Mouse (Mus musculus) stomach, postnatal 0 days (tissue): ENCODE data around the gene Me3. TPM values are rescaled to one million over a fixed set of nuclear protein-coding genes. Genes with fewer than 3 reads are reported as not detected.

Experiments
- ATAC-seq: fragments of 200-750 bp; cut with Nextera tagmentation; 2 replicates; pipeline ENCODE4 v1.8.0; 2017; ENCODE audit not compliant: low FRiP score, low TSS enrichment
- DNase-seq: peaks from one replicate; pipeline ENCODE4 v3.0.0-alpha.2; 2016; ENCODE audit warnings: low spot score
- H3K27ac ChIP-seq: fragments of 300-500 bp; sonication (generic); replicated peaks from 2 replicates; pipeline ENCODE4 v1.5.1; 2014; ENCODE audit warnings: mild to moderate bottlenecking, control low read depth
- H3K27me3 ChIP-seq: fragments of 300-500 bp; sonication (generic); 2 replicates; pipeline ENCODE4 v1.6.1; 2014; ENCODE audit warnings: low read length; ENCODE audit not compliant: control insufficient read depth, insufficient read depth
- H3K36me3 ChIP-seq: fragments of 300-500 bp; sonication (generic); 2 replicates; pipeline ENCODE4 v1.6.1; 2014; ENCODE audit warnings: low read length, mixed read lengths; ENCODE audit not compliant: control insufficient read depth, insufficient read depth
- H3K4me1 ChIP-seq: fragments of 300-500 bp; sonication (generic); replicated peaks from 2 replicates; pipeline ENCODE4 v1.6.1; 2014; ENCODE audit warnings: antibody characterized with exemption; ENCODE audit not compliant: control insufficient read depth, insufficient read depth
- H3K4me2 ChIP-seq: fragments of 300-500 bp; sonication (generic); replicated peaks from 2 replicates; pipeline ENCODE4 v1.6.1; 2014; ENCODE audit warnings: low read depth, mild to moderate bottlenecking, control low read depth, moderate library complexity
- H3K4me3 ChIP-seq: fragments of 300-500 bp; sonication (generic); 2 replicates; pipeline ENCODE4 v1.5.1; 2014; ENCODE audit warnings: low read depth, low read length, control low read depth
- H3K9ac ChIP-seq: fragments of 300-500 bp; sonication (generic); 2 replicates; pipeline ENCODE4 v1.6.1; 2014; ENCODE audit warnings: mild to moderate bottlenecking, low read length, control low read depth, mixed read lengths
- H3K9me3 ChIP-seq: fragments of 300-500 bp; sonication (generic); 2 replicates; pipeline ENCODE4 v1.6.1; 2016; ENCODE audit warnings: low read length; ENCODE audit not compliant: control insufficient read depth
- CTCF ChIP-seq: IDR thresholded peaks from 2 replicates; pipeline ENCODE4 v1.5.1; 2016; ENCODE audit warnings: antibody characterized with exemption, low read depth, mild to moderate bottlenecking, moderate library complexity
- EP300 ChIP-seq: optimal IDR thresholded peaks from 2 replicates; pipeline ENCODE3; 2016; ENCODE audit warnings: antibody characterized with exemption
- WGBS: fragments of 180-500 bp; shearing (Covaris S2); extraction: QIAGEN DNeasy Blood & Tissue Kit; methylation state at CpG from one replicate; pipeline ENCODE4 v1.1.7; 2014; 5-methylcytosine and 5-hydroxymethylcytosine counted together
- polyA plus RNA-seq: library from polyadenylated mRNA; unstranded; fragments of >200 nt; fragmentation: Nextera tagmentation; extraction: Ambion mirVana; gene quantifications from 2 replicates; pipeline ENCODE4 v1.2.1, GENCODE M21; 2015

Me3 gene
- polyA plus RNA-seq, 1 experiment from 2014 or later: 4.8 TPM

DNA sequence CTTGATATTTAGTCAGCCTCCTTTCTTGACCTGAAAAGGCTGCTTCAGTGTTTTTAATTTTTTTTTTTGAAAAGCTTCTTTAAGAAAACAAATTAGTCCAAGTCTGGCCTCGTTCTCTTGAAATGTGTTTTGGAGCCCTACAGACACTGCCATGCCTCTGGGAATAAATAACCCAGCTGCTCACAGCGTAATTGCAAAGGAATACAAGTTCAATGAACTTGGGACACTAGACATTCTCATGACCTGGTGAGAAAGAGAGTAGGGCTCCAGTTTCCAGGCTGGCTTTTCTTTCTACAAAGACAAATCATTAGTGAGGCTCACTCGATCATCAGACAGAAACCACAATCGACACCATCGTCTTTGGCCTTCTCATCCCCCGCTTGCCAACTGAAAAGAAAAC is 37.3 kb downstream of the Me3 start:
- Histone ChIP-seq H3K27me3 (no peaks in the 10 kb centered on the region), H3K27ac (no peak overlapping the region), H3K4me1 (no peaks in the 10 kb centered on the region), H3K9ac (no peak overlapping the region), H3K9me3 (no peaks in the 10 kb centered on the region), H3K4me2 (no peak overlapping the region), H3K4me3 (no peak overlapping the region), H3K36me3 (no peaks in the 10 kb centered on the region)
- no peak for TF ChIP-seq CTCF
- TF ChIP-seq EP300: no peak
- WGBS: 70% methylated on average over 6 of the region's 6 CpGs
- DNase-seq: no peak
- no peak for ATAC-seq

DNA sequence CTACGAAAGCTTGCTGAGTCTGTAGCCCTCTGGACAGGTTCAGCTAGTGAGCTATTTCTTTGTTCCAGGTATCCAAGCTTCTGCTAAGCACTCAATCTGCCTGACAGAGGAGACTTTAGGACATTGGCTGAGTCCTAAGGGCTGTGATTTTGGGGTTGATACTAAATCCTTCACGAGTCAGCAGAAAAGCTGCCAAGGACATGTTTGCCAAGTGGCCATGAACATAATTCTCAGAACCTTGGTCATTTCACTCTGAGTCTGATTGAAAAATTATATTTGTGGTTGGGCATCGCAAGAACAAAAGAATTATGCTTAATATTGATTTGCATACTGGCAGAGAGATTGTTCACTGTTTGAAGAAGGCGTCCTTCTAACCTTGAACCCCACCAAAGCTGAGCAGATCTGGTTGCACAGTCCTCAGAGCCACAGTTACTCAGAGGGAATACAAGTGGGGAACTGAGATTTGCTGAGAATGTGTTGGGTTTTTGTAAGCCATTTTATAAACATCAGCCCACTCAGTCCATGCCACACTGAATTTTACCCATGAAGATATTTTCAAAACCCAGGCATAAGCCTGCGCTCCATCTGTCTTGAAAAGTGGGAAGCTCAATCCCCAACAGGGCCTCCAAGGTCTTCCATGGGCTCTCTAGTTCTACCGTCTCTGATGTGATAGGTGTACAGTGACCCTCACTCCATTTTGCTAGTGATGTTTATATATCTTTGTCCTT is 39.1 kb downstream of the Me3 start:
- ATAC-seq: no peak

DNA sequence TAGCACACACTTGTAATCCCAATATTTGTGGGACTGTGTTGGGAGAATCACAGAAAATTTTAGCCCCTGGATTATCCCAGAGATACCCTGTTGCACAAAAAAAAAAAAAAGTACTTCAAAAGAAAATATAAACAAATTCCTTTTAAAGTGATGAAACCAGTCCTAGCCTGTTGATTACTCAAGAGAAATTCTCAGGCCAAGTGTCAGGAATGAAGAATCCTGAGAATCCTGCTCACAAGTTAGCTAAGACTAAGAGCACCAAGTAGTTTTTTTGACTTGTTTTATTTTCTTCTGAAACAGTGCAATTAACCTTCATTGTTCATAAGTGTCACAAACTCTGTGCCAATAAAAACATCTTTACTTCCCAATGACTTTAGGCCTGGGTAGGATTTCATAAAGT is 44.0 kb downstream of the Me3 start:
- H3K36me3 ChIP-seq: no peaks in the 10 kb centered on the region
- H3K4me1 ChIP-seq: no peaks in the 10 kb centered on the region
- H3K9me3 ChIP-seq: no peaks in the 10 kb centered on the region
- H3K9ac ChIP-seq: no peak overlapping the region
- no peak for TF ChIP-seq CTCF
- TF ChIP-seq EP300: no peak
- H3K4me2 ChIP-seq: no peak overlapping the region
- no peak overlapping the region for H3K4me3 ChIP-seq
- no peaks in the 10 kb centered on the region for H3K27me3 ChIP-seq
- DNase-seq: no peak
- ATAC-seq: no peak
- H3K27ac ChIP-seq: no peak overlapping the region

More for the DNA sequence above, 39.1 kb downstream of the Me3 start:
- Histone ChIP-seq H3K4me2 (no peak overlapping the region), H3K27me3 (no peaks in the 10 kb centered on the region), H3K9ac (no peak overlapping the region), H3K4me1 (no peaks in the 10 kb centered on the region), H3K4me3 (no peak overlapping the region), H3K27ac (no peak overlapping the region), H3K36me3 (no peaks in the 10 kb centered on the region), H3K9me3 (no peaks in the 10 kb centered on the region)
- WGBS: 75% methylated on average over 6 of the region's 6 CpGs
- TF ChIP-seq CTCF (no peak), EP300 (no peak)
- no peak for DNase-seq

DNA sequence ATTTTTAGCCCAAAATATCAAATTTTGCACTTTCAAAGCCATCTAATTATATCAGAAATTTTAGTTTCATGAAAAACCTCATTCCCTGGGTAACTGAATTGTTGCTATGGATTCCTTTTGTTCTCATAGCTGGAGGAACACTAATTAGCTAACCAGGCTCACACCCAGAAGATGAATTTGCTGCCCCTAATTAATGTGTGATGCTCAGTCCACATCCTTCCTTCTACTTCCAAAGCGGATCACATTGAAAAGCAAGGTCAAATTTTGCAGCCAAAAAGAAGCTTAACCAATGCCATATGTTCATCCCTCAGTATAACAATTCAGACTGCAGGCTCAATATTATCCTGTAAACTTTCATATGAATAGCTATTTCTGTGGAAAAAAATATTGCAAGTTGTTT is 45.7 kb downstream of the Me3 start:
- DNase-seq (no peak), ATAC-seq (no peak)
- TF ChIP-seq CTCF: no peak
- TF ChIP-seq EP300: no peak
- no peak overlapping the region for H3K9ac ChIP-seq
- H3K36me3 ChIP-seq: no peaks in the 10 kb centered on the region
- no peak overlapping the region for H3K4me3 ChIP-seq
- H3K27me3 ChIP-seq: no peaks in the 10 kb centered on the region
- WGBS: 72% methylated on average over 1 of the region's 1 CpGs
- H3K4me2 ChIP-seq: no peak overlapping the region
- no peak overlapping the region for H3K27ac ChIP-seq
- H3K9me3 ChIP-seq: no peaks in the 10 kb centered on the region
- H3K4me1 ChIP-seq: no peaks in the 10 kb centered on the region

DNA sequence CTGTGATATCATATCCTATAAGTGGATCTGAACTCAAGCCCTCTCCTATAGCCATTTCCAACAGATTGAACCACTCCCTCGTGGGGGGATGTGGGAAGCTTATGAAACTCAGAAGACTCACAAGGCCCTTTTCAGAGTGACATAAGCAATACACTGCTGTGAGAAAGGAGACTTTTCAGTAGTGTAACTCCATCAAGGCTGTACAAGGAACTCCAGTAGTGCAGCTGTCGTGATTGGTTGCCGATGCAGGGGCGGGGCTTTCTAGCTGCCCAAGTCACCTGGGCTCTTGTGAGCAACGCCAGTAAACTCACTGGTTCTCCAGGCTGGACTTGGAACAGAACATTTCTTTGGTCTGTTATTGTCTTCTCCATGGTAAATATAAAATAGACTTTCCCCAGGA is 46.5 kb downstream of the Me3 start:
- no peak overlapping the region for H3K4me2 ChIP-seq
- ATAC-seq: no peak
- no peak for TF ChIP-seq EP300
- no peak for TF ChIP-seq CTCF

DNA sequence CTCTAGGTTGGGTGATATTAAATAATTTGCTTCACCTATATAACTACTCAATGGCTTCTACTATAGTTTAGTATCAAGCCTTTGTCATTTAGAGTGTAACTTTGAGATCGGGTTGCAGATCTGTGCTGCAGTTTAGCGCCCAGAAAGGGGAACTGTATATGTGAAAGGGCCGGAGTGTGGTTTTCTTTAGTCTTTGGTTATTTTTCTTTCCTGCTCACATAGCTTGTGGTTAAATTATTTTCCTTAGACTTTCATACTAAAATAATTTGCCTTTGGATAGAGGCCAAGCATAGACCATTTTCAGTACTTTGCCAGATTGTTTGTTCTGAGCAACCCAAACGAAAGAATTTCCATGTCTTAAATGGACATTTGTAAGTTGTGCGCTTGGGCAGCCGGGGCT is 46.9 kb downstream of the Me3 start:
- ATAC-seq (no peak), DNase-seq (no peak)
- Histone ChIP-seq H3K4me3 (no peak overlapping the region), H3K27me3 (no peaks in the 10 kb centered on the region), H3K4me1 (no peaks in the 10 kb centered on the region), H3K36me3 (no peaks in the 10 kb centered on the region), H3K9ac (no peak overlapping the region), H3K9me3 (no peaks in the 10 kb centered on the region), H3K27ac (no peak overlapping the region), H3K4me2 (no peak overlapping the region)
- TF ChIP-seq EP300: no peak
- TF ChIP-seq CTCF: no peak
- 65% methylated on average over 6 of the region's 6 CpGs for WGBS

More for the DNA sequence above, 46.5 kb downstream of the Me3 start:
- H3K36me3 ChIP-seq: no peaks in the 10 kb centered on the region
- 91% methylated on average over 5 of the region's 5 CpGs for WGBS
- no peak overlapping the region for H3K9ac ChIP-seq
- no peaks in the 10 kb centered on the region for H3K9me3 ChIP-seq
- H3K27me3 ChIP-seq: no peaks in the 10 kb centered on the region
- H3K4me3 ChIP-seq: no peak overlapping the region
- H3K27ac ChIP-seq: no peak overlapping the region
- no peak for DNase-seq
- H3K4me1 ChIP-seq: no peaks in the 10 kb centered on the region
